Mouse (Mus musculus) brain, embryonic 18.5 days (tissue): ENCODE measurements at regions not wholly inside any gene's neighbourhood (a gene's known extent, or its start where the extent isn't known, plus 50 kb on each side); places are given as distances from the start of the nearest gene placed in this dataset.

ENCODE experiments used
- DNase-seq: peaks from one replicate; pipeline ENCODE4 v3.0.0-alpha.2; 2012; ENCODE audit warnings: low read depth, low spot score

- no peak for DNase-seq
Observed at GRCm38 (mm10) chr15:96944741-96945140, 111.0 kb downstream of the Slc38a4 start.

GRCm38 (mm10) chr15:96942651-96943050, 113.1 kb downstream of the Slc38a4 start:
- DNase-seq: no peak

DNA sequence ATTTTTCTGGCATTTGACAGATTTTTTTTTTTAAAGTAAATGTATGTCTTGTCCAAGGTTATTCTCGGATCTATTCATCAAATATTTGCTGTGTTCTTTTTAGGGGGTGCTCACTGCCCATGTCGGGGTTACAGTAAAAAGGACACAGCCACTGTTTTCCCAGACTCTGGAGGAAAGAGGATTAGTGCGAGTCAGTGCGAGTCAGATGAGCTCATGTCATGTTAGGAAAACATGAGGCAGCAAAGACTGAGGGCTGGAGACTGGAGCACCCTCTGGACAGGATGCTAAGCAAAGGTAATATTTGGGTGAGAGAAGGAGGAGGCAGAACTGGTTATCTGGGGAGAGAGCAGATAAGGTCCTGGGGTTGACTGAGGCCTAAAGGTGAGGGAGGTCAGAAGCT, 117.3 kb downstream of the Slc38a4 start:
- DNase-seq: no peak

DNA sequence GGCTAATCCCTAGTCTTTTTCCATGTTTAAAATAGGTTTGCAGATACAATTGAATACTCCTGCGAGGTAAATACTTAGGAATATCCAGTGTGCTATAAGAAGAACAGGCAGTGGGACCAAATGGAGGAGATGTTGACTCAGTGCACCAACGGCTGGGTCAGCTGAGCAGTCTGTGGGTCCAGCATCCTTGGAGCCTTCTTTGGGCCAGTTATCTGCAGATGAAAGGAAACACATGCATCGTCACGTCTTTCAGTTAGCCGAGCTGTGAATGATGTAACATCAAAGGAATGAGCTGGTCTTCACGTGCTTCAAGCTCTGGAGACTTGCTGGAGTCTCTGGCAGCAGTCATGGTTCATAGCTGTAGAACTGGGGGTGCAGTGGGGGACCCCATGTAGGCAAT, 118.1 kb downstream of the Slc38a4 start:
- DNase-seq: no peak

- DNase-seq: peak; percentile 82
Observed at GRCm38 (mm10) chr15:96936705-96937346, 118.9 kb downstream of the Slc38a4 start.

DNA sequence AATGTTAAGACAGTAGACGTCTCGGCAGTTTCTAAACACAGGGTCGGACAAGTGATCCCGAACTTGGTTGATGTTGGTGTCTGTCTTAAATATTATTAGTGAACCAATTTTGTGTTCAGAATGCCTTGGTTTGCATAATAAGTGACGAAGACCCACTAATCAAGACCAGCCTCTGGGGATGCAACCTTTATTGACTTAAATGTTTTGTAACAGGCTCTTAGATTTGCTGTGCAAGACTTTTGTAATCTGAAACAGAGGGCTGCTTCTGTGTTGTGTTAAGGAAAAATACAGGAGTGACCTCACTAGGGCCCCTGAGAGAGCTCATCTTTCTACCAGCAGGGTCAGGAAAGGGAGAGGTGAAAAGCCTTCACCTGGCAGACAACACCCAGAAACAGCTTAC, 119.5 kb downstream of the Slc38a4 start:
- no peak for DNase-seq

DNA sequence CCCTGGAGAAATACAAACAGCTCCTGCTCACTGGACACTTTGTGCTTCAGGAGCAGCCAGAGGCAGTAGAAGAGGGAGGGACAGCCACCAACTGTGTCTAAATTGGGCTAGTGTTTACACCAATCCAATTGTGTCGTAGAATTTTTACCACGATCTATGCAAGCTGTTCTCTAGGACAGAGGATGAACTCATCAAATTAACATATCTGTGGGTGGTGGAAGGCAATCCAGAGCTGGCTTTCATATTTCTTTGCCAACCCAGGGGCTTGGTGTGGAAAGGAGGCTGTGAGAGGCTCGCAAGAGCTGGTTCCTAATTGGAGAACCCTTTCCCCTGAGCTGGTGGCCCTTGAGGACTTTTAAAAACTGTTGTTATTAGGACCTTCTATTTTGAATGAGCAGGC, 122.3 kb downstream of the Slc38a4 start:
- DNase-seq: no peak

DNA sequence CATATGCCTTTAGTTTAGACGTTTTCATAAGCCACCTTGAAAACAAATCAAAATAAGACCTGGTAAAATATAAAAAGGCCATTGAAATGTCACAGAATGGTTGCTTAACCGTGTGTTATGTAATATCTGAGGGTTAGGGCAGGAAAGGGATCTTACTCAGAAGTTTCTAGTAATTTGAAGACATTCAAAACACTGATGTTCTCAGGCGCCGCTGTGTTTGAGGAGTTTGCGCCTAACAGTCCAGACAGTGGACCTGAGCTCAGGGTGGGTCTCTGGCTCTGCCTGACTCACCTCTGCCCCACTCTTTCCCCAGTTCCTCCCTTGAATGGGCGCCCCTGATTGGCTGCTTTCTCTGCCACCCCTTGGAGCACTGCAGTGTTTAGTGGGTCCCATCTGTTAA, 125.2 kb downstream of the Slc38a4 start:
- DNase-seq: no peak

- no peak for DNase-seq
Observed at GRCm38 (mm10) chr15:96929788-96930187, 126.0 kb downstream of the Slc38a4 start.

DNA sequence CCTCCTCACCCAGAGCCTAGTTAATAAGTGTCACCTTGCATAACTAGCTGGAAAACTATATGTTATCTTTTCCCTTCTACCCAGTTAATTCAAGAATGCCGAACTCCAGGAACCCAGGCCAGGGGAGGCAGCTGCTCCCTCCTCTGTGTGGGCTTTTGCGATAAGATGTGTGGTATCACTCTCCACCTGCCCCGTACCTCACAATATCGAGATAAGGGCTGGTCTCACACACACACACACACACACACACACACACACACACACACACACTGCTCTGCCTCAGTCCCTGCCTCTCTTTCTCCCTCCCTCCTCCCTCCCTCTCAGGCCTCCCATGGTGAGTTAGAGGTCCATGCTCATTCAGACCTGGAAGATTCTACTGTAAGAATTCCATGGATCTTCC, 127.1 kb downstream of the Slc38a4 start:
- DNase-seq: no peak

DNA sequence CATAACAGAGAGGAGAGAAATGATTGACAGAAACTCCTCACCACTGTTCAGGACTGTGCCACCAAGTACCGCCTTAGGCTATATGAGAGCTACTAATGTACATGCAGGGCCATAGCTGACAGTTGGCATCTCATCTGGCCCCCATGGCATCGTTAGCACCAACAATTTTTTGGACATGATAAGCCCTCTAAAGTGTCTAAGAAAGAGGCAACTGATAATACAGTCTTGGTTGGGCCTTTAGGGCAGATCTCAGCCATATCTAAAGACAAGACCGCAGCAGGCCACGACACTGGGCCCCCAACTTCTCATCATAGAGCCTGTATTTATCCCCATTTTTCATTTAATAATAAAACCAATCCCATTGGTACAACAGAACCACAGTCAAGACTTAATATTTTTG, 128.1 kb downstream of the Slc38a4 start:
- DNase-seq: no peak

DNA sequence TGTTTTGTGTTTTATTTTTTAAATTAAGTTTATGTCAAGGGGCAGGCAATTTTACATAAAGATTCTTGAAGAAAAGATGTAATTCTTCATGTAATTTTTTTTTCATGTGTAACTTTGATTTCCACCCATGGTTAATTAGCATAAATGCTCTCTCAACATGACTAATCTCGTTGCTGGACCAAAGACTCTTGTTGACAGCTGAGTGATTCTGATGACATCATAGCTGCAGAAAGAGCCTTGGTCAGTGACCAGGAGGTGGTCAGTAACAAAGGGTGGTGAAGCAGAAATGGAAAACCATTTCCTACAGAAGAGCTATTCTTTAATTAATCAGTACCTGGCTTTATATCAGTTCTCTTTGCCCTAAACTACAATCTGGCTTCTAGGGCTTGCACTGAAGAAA, 129.1 kb downstream of the Slc38a4 start:
- no peak for DNase-seq

DNA sequence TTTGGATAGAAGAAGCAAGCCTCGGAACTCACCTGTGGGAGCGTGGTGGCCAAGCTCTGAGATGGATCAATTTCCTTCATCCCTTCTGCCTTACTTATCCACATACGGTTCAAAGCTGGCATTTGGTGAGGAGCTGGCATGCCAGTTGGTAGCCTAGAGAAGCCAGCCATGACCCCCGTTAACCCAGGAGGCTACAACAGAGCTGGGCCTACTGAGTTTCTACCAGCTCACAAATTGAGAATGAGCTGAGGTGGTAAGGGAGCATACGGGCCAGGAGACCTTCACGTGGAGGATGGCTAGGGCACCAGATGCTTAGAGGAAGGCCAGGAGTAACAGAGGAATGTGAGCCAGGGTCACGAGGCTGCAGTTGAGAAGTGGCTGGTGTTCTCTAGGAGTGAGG, 139.2 kb downstream of the Slc38a4 start:
- no peak for DNase-seq

DNA sequence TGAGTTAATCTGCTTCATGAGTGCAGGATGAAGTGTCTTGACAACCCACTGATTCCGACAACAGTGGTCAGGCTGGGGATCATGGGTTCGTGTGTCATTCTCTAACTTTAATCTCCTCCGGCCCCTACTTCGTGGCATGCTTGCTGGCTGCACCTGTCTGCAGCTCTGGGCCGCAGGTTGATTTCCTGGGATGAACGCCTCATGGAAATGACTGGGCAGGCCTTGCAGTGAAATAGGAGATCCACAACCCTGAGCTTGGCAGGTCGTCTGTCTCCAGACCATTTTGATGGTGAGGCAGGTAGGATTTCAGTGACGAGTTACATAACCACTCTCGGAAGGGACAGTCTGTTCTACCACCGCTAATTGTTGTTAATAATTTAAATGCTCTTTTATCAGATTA, 140.2 kb downstream of the Slc38a4 start:
- DNase-seq: no peak

DNA sequence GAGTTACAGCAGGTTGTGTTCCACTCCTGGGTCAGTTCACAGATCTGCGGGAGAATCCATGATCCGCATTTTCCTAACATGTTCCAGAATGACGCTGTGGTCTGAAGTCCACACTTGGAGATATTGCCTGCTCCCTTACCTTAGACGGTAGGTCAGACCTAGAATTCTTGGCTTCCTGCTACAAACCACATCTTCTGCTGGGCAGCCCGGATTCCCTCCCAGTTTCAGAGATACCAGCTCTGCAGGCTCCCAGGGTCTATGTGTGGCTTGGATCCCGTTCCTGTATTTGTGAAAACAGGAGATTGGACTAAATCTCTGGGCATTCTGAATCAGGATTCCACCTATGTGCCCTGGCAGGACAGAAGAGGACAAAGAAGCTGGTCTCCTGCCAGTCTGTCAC, 140.8 kb downstream of the Slc38a4 start:
- no peak for DNase-seq

GRCm38 (mm10) chr15:96905520-96905919, 150.2 kb downstream of the Slc38a4 start:
- no peak for DNase-seq

- no peak for DNase-seq
Observed at GRCm38 (mm10) chr15:96903461-96903860, 152.3 kb downstream of the Slc38a4 start.

- DNase-seq: no peak
Observed at GRCm38 (mm10) chr15:96902781-96903180, 153.0 kb downstream of the Slc38a4 start.

- DNase-seq: no peak
Observed at GRCm38 (mm10) chr15:96901616-96902015, 154.1 kb downstream of the Slc38a4 start.

GRCm38 (mm10) chr15:96898285-96898684, 157.5 kb downstream of the Slc38a4 start:
- no peak for DNase-seq

DNA sequence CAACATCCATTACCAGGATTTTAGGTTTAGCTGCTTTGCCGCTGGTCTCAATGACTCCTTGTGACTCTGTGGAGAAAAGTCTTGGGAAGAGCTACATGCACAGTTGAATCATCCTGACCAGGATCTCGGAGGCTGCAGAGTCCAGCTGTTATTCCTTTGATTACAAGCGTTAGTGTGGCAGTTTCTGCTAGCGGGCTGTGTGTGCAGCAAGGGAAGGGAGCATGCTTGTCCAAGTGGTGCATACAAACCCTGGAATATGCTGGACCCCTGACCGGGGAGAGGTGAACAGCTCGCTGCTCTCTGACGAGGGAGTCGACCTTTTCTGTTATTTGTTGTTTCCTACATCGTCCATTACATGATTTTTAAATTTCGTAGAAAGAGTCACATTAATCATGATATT, 170.9 kb downstream of the Slc38a4 start:
- no peak for DNase-seq

- DNase-seq: no peak
Observed at GRCm38 (mm10) chr15:96883754-96884153, 172.0 kb downstream of the Slc38a4 start.

DNA sequence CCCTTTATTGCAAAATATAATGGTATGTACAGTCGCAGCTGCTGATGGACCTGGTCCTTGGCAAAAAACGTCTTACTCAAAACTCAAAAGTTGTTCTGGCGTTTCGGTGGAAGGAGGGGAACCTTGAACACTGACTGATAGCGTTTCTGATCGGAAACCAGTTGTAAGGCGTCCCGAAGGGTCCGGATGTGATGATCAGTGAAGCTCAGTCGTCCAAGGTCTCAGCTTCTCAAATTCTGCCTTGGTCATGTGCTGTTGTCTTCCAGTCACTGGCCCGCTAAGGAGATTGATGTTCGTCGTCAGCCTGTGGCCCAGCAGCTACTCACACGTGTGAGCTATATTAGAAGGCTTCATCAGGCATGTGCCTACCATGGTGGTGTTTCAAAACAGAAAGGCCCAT, 173.5 kb downstream of the Slc38a4 start:
- no peak for DNase-seq

GRCm38 (mm10) chr15:96881519-96882170, 174.1 kb downstream of the Slc38a4 start:
- no peak for DNase-seq
